Mouse (Mus musculus) liver, embryonic 11.5 days (tissue): ENCODE results near the gene Pias3. TPM values are rescaled to one million over a fixed set of nuclear protein-coding genes. Genes with fewer than 3 reads are reported as not detected.

Source experiments
- ATAC-seq: fragments of 200-750 bp; cut with Nextera tagmentation; replicated peaks from 2 replicates; pipeline ENCODE4 v1.8.0; 2017; ENCODE audit warnings: moderate number of reproducible peaks, mild to moderate bottlenecking, moderate TSS enrichment, moderate library complexity; ENCODE audit not compliant: low FRiP score
- DNase-seq: peaks from one replicate; pipeline ENCODE4 v3.0.0-alpha.2; 2017; ENCODE audit warnings: low spot score
- H3K27ac ChIP-seq: fragments of 300-500 bp; sonication (generic); 2 replicates; pipeline ENCODE4 v1.5.1; 2014; ENCODE audit warnings: mild to moderate bottlenecking, low read depth, low read length, control low read depth
- H3K27me3 ChIP-seq: fragments of 300-500 bp; sonication (generic); replicated peaks from 2 replicates; pipeline ENCODE4 v1.6.1; 2014; ENCODE audit warnings: low read length, mixed read lengths; ENCODE audit not compliant: control insufficient read depth, insufficient read depth
- H3K36me3 ChIP-seq: fragments of 300-500 bp; sonication (generic); 2 replicates; pipeline ENCODE4 v1.6.1; 2014; ENCODE audit warnings: mild to moderate bottlenecking, low read length, moderate library complexity, mixed read lengths; ENCODE audit not compliant: control insufficient read depth, insufficient read depth
- H3K4me1 ChIP-seq: fragments of 300-500 bp; sonication (generic); replicated peaks from 2 replicates; pipeline ENCODE4 v1.6.1; 2014; ENCODE audit warnings: low read length, mixed read lengths; ENCODE audit not compliant: control insufficient read depth, insufficient read depth
- H3K4me2 ChIP-seq: fragments of 300-500 bp; sonication (generic); 2 replicates; pipeline ENCODE4 v1.6.1; 2014; ENCODE audit warnings: mild to moderate bottlenecking, control low read depth, moderate library complexity
- H3K4me3 ChIP-seq: fragments of 300-500 bp; sonication (generic); 2 replicates; pipeline ENCODE4 v1.5.1; 2014; ENCODE audit warnings: low read depth, low read length, control low read depth
- H3K9ac ChIP-seq: fragments of 300-500 bp; sonication (generic); 2 replicates; pipeline ENCODE4 v1.6.1; 2014; ENCODE audit warnings: low read depth, low read length, control low read depth
- H3K9me3 ChIP-seq: fragments of 300-500 bp; sonication (generic); 2 replicates; pipeline ENCODE4 v1.6.1; 2016; ENCODE audit warnings: low read length, inconsistent platforms, mixed read lengths; ENCODE audit not compliant: control insufficient read depth
- WGBS: fragments of 180-500 bp; shearing (Covaris S2); extraction: QIAGEN DNeasy Blood & Tissue Kit; methylation state at CpG from one replicate; pipeline ENCODE4 v1.1.7; 2014; 5-methylcytosine and 5-hydroxymethylcytosine counted together
- polyA plus RNA-seq: library from polyadenylated mRNA; unstranded; fragments of >200 nt; fragmentation: Nextera tagmentation; extraction: Ambion mirVana; gene quantifications from 2 replicates; pipeline ENCODE4 v1.2.1, GENCODE M21; 2014

The Pias3 gene
- polyA plus RNA-seq, 1 experiment from 2014 or later: 21.1 TPM

GRCm38 (mm10) chr3:96693579-96693978, 2.6 kb upstream of the Pias3 start:
- Histone ChIP-seq H3K27me3 (no peaks in the 10 kb centered on the region; the same call in none of the 2 replicates), H3K27ac (no peak overlapping the region), H3K4me1 (peaks cover 5% of the 10 kb centered on the region), H3K4me3 (no peak overlapping the region), H3K36me3 (no peaks in the 10 kb centered on the region), H3K4me2 (no peak overlapping the region), H3K9me3 (no peaks in the 10 kb centered on the region), H3K9ac (no peak overlapping the region)
- ATAC-seq (no peak), DNase-seq (no peak)
- WGBS: 72% methylated on average over 1 of the region's 1 CpGs

- ATAC-seq (peak; percentile 94), DNase-seq (peak; percentile 93)
- H3K9ac ChIP-seq: peak overlapping the region; percentile 84
- peak overlapping the region; percentile 88 for H3K27ac ChIP-seq
- H3K9me3 ChIP-seq: no peaks in the 10 kb centered on the region
- under 1% methylated on average over 81 of the region's 85 CpGs for WGBS
- H3K4me1 ChIP-seq: peaks cover 5% of the 10 kb centered on the region
- H3K36me3 ChIP-seq: no peaks in the 10 kb centered on the region
- no peaks in the 10 kb centered on the region for H3K27me3 ChIP-seq
- H3K4me3 ChIP-seq: peak overlapping the region; percentile 82
- H3K4me2 ChIP-seq: peak overlapping the region; percentile 77
Observed at GRCm38 (mm10) chr3:96696766-96697732, 865 bp downstream of the Pias3 start.

GRCm38 (mm10) chr3:96698993-96699690, 3.0 kb downstream of the Pias3 start:
- 60% methylated on average over 19 of the region's 19 CpGs for WGBS
- no peaks in the 10 kb centered on the region for H3K9me3 ChIP-seq
- H3K9ac ChIP-seq: no peak overlapping the region
- no peak overlapping the region for H3K4me2 ChIP-seq
- no peaks in the 10 kb centered on the region for H3K27me3 ChIP-seq
- no peaks in the 10 kb centered on the region for H3K36me3 ChIP-seq
- no peak overlapping the region for H3K27ac ChIP-seq
- H3K4me3 ChIP-seq: no peak overlapping the region
- ATAC-seq: no peak
- peaks cover 5% of the 10 kb centered on the region for H3K4me1 ChIP-seq
- DNase-seq: no peak

GRCm38 (mm10) chr3:96700376-96700775, 4.2 kb downstream of the Pias3 start:
- H3K4me2 ChIP-seq: no peak overlapping the region
- no peak overlapping the region for H3K9ac ChIP-seq
- H3K27me3 ChIP-seq: no peaks in the 10 kb centered on the region
- no peak overlapping the region for H3K27ac ChIP-seq
- H3K4me1 ChIP-seq: peaks cover 5% of the 10 kb centered on the region
- H3K36me3 ChIP-seq: no peaks in the 10 kb centered on the region
- WGBS: 45% methylated on average over 7 of the region's 7 CpGs
- DNase-seq (no peak), ATAC-seq (no peak)
- no peak overlapping the region for H3K4me3 ChIP-seq
- H3K9me3 ChIP-seq: no peaks in the 10 kb centered on the region

- no peak overlapping the region for H3K9ac ChIP-seq
- 87% methylated on average over 4 of the region's 4 CpGs for WGBS
- no peak overlapping the region for H3K27ac ChIP-seq
- no peak overlapping the region for H3K4me2 ChIP-seq
- no peak for ATAC-seq
- no peaks in the 10 kb centered on the region for H3K9me3 ChIP-seq
- no peak overlapping the region for H3K4me3 ChIP-seq
- DNase-seq: no peak
- no peaks in the 10 kb centered on the region for H3K36me3 ChIP-seq
- peaks cover 5% of the 10 kb centered on the region for H3K4me1 ChIP-seq
- no peaks in the 10 kb centered on the region for H3K27me3 ChIP-seq
Observed at GRCm38 (mm10) chr3:96701003-96701402, 4.8 kb downstream of the Pias3 start.

GRCm38 (mm10) chr3:96704778-96705177, 8.6 kb downstream of the Pias3 start:
- Histone ChIP-seq H3K4me3 (no peak overlapping the region), H3K27ac (no peak overlapping the region), H3K9me3 (no peaks in the 10 kb centered on the region), H3K36me3 (no peaks in the 10 kb centered on the region), H3K27me3 (peaks cover 13% of the 10 kb centered on the region), H3K9ac (no peak overlapping the region), H3K4me2 (no peak overlapping the region), H3K4me1 (no peaks in the 10 kb centered on the region; the same call in 1 of the 2 replicates)
- WGBS: 61% methylated on average over 11 of the region's 11 CpGs
- ATAC-seq (no peak), DNase-seq (no peak)

GRCm38 (mm10) chr3:96706217-96706616, 10.0 kb downstream of the Pias3 start:
- H3K9me3 ChIP-seq: no peaks in the 10 kb centered on the region
- H3K4me1 ChIP-seq: no peaks in the 10 kb centered on the region; the same call in 1 of the 2 replicates
- no peak overlapping the region for H3K9ac ChIP-seq
- no peak overlapping the region for H3K27ac ChIP-seq
- H3K27me3 ChIP-seq: peaks cover 13% of the 10 kb centered on the region
- no peak overlapping the region for H3K4me3 ChIP-seq
- no peak overlapping the region for H3K4me2 ChIP-seq
- no peak for DNase-seq
- H3K36me3 ChIP-seq: peaks cover 8% of the 10 kb centered on the region
- ATAC-seq: no peak
- 90% methylated on average over 11 of the region's 11 CpGs for WGBS

- H3K36me3 ChIP-seq: peaks cover 14% of the 10 kb centered on the region
- no peak overlapping the region for H3K27ac ChIP-seq
- H3K9ac ChIP-seq: no peak overlapping the region
- H3K4me2 ChIP-seq: no peak overlapping the region
- ATAC-seq (no peak), DNase-seq (no peak)
- 68% methylated on average over 7 of the region's 7 CpGs for WGBS
- no peaks in the 10 kb centered on the region; the same call in 1 of the 2 replicates for H3K4me1 ChIP-seq
- peaks cover 13% of the 10 kb centered on the region for H3K27me3 ChIP-seq
- no peak overlapping the region for H3K4me3 ChIP-seq
- no peaks in the 10 kb centered on the region for H3K9me3 ChIP-seq
Observed at GRCm38 (mm10) chr3:96706984-96707383, 10.8 kb downstream of the Pias3 start.
